Mouse (Mus musculus) hindbrain, embryonic 16.5 days (tissue): ENCODE results near the gene Arhgef2. TPM values are rescaled to one million over a fixed set of nuclear protein-coding genes. Genes with fewer than 3 reads are reported as not detected.

Source experiments
- ATAC-seq: fragments of 200-750 bp; cut with Nextera tagmentation; 2 replicates; pipeline ENCODE4 v1.8.0; 2017; ENCODE audit warnings: moderate TSS enrichment, moderate library complexity
- H3K27ac ChIP-seq: fragments of 300-500 bp; sonication (generic); 2 replicates; pipeline ENCODE4 v1.5.1; 2014; ENCODE audit warnings: low read depth, mild to moderate bottlenecking, control low read depth, low read length, moderate library complexity
- H3K27me3 ChIP-seq: fragments of 300-500 bp; sonication (generic); replicated peaks from 2 replicates; pipeline ENCODE4 v1.6.1; 2014; ENCODE audit warnings: low read length; ENCODE audit not compliant: control insufficient read depth, insufficient read depth
- H3K36me3 ChIP-seq: fragments of 300-500 bp; sonication (generic); 2 replicates; pipeline ENCODE4 v1.6.1; 2014; ENCODE audit warnings: mild to moderate bottlenecking, low read length, moderate library complexity, mixed read lengths; ENCODE audit not compliant: control insufficient read depth, insufficient read depth
- H3K4me1 ChIP-seq: fragments of 300-500 bp; sonication (generic); 2 replicates; pipeline ENCODE4 v1.6.1; 2014; ENCODE audit warnings: low read depth, low read length; ENCODE audit not compliant: control insufficient read depth, insufficient read depth
- H3K4me2 ChIP-seq: fragments of 300-500 bp; sonication (generic); 2 replicates; pipeline ENCODE4 v1.6.1; 2014; ENCODE audit warnings: mild to moderate bottlenecking, low read length, control low read depth, moderate library complexity
- H3K4me3 ChIP-seq: fragments of 300-500 bp; sonication (generic); 2 replicates; pipeline ENCODE4 v1.5.1; 2014; ENCODE audit warnings: mild to moderate bottlenecking, low read length, control low read depth, moderate library complexity
- H3K9ac ChIP-seq: fragments of 300-500 bp; sonication (generic); 2 replicates; pipeline ENCODE4 v1.6.1; 2014; ENCODE audit warnings: low read depth, mild to moderate bottlenecking, control low read depth, low read length, moderate library complexity
- H3K9me3 ChIP-seq: fragments of 300-500 bp; sonication (generic); 2 replicates; pipeline ENCODE4 v1.6.1; 2014; ENCODE audit warnings: mild to moderate bottlenecking, low read length, moderate library complexity; ENCODE audit not compliant: control insufficient read depth
- WGBS: fragments of 180-500 bp; shearing (Covaris S2); extraction: QIAGEN DNeasy Blood & Tissue Kit; methylation state at CpG from one replicate; pipeline ENCODE4 v1.1.7; 2014; 5-methylcytosine and 5-hydroxymethylcytosine counted together
- polyA plus RNA-seq: library from polyadenylated mRNA; unstranded; fragments of >200 nt; fragmentation: Nextera tagmentation; extraction: Ambion mirVana; gene quantifications from 2 replicates; pipeline ENCODE4 v1.2.1, GENCODE M21; 2015

Arhgef2 gene
- polyA plus RNA-seq, 1 experiment from 2014 or later = 79.0 TPM

DNA sequence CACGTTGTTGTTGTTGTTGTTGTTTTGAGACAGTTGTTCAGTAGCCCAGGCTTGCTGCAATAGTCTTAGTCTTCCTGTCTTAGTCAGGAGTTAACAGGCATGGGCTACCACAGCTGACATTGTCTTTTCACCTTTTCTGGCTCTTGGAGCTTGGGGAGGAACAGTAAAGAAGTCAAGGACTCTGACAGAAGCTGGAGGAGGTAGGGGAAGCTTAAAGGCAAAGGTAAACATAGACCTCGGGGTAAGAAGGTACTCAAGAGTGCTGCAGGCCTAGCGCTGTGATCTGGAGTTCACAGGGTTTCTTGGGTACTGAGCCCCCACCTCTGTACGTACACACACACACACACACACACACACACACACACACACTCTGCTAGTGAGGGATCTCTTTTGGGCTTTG lies 23.0 kb downstream of the Arhgef2 start:
- no peak overlapping the region for H3K4me3 ChIP-seq
- no peaks in the 10 kb centered on the region for H3K27me3 ChIP-seq
- H3K27ac ChIP-seq = no peak overlapping the region
- H3K9ac ChIP-seq = no peak overlapping the region
- H3K4me1 ChIP-seq = peaks cover 33% of the 10 kb centered on the region
- ATAC-seq = no peak
- no peaks in the 10 kb centered on the region for H3K9me3 ChIP-seq
- no peak overlapping the region for H3K4me2 ChIP-seq
- 77% methylated on average over 4 of the region's 4 CpGs for WGBS
- peaks cover 38% of the 10 kb centered on the region for H3K36me3 ChIP-seq

DNA sequence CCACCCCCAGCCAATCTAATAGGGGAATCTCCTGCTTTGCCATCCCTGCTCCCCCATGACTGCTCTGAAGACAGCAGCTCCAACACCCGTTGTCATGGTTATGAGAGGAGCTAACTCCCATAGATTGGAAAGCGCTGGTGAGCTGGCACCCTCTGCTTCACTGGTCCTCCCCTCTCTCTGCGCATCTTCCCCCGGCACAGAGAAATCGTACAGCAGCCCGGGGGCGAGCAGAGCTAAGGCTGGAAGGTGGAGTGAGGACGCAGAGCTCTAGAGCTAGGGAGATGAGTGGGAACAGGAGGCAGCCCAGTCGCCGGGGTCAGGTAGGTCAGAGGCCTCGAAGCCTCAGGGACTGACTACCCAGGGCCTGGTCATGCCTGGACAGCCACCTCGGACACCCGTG lies 23.5 kb downstream of the Arhgef2 start:
- H3K4me2 ChIP-seq = no peak overlapping the region
- H3K4me3 ChIP-seq = no peak overlapping the region
- no peak overlapping the region for H3K9ac ChIP-seq
- H3K9me3 ChIP-seq = no peaks in the 10 kb centered on the region
- no peak overlapping the region for H3K27ac ChIP-seq
- H3K4me1 ChIP-seq = peaks cover 28% of the 10 kb centered on the region
- 76% methylated on average over 13 of the region's 13 CpGs for WGBS
- H3K27me3 ChIP-seq = no peaks in the 10 kb centered on the region
- peaks cover 42% of the 10 kb centered on the region for H3K36me3 ChIP-seq
- ATAC-seq = no peak

DNA sequence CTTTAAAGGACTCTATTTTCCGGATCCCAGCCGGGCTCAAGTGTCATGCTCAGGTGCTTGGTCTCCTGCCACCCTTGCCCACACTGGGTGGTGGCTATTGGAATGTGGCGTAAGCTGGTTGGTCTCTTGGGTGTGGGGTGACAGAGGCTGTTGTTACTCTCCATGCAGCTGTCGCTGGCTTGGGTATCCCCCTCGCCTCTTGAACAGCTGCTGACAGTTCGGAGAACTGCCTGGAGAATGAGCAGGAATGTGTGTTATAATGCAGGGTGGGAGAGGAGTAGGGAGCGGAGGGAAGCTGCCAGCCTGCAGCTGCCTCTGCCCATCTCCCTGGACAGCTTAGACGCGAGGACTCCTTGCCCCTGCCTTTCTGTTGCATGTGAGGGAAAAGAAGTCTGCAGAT lies 24.3 kb downstream of the Arhgef2 start:
- no peak for ATAC-seq
- H3K4me3 ChIP-seq = no peak overlapping the region
- no peaks in the 10 kb centered on the region for H3K27me3 ChIP-seq
- 62% methylated on average over 9 of the region's 9 CpGs for WGBS
- no peak overlapping the region for H3K9ac ChIP-seq
- H3K27ac ChIP-seq = no peak overlapping the region
- H3K4me2 ChIP-seq = no peak overlapping the region
- H3K9me3 ChIP-seq = no peaks in the 10 kb centered on the region
- peaks cover 49% of the 10 kb centered on the region for H3K36me3 ChIP-seq
- peaks cover 20% of the 10 kb centered on the region for H3K4me1 ChIP-seq

DNA sequence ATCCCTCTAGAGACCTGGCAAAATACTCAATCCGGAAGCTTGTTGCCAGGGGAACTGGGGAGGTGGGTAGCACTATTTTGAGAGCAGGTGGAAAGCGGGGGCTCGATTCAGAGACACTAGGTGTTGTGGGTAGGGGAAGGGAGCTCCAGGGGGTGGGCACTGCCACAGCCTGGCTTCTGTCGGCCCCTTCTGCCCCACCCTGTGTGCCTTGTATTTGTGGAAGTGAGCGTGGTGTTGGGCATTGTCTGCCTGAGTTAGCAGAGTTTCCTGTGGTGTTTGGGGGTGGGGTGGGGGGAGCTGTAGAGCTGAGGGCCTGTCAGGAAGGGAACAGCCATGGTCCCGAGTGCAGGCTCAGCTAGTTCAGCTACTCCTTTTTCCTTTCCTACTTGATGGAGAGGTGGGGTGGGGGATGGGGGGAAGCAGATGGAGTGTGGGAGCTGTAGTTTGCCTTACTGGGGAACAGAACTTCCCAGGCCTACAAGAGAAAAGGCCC lies 25.1 kb downstream of the Arhgef2 start:
- no peak; the same call in 1 of the 2 replicates for ATAC-seq
- peaks cover 57% of the 10 kb centered on the region for H3K36me3 ChIP-seq
- no peaks in the 10 kb centered on the region for H3K9me3 ChIP-seq
- WGBS = 52% methylated on average over 6 of the region's 6 CpGs
- no peaks in the 10 kb centered on the region for H3K27me3 ChIP-seq
- H3K4me2 ChIP-seq = no peak overlapping the region
- H3K27ac ChIP-seq = peak overlapping the region; percentile 45
- H3K4me1 ChIP-seq = peaks cover 14% of the 10 kb centered on the region
- H3K9ac ChIP-seq = no peak overlapping the region
- no peak overlapping the region for H3K4me3 ChIP-seq

DNA sequence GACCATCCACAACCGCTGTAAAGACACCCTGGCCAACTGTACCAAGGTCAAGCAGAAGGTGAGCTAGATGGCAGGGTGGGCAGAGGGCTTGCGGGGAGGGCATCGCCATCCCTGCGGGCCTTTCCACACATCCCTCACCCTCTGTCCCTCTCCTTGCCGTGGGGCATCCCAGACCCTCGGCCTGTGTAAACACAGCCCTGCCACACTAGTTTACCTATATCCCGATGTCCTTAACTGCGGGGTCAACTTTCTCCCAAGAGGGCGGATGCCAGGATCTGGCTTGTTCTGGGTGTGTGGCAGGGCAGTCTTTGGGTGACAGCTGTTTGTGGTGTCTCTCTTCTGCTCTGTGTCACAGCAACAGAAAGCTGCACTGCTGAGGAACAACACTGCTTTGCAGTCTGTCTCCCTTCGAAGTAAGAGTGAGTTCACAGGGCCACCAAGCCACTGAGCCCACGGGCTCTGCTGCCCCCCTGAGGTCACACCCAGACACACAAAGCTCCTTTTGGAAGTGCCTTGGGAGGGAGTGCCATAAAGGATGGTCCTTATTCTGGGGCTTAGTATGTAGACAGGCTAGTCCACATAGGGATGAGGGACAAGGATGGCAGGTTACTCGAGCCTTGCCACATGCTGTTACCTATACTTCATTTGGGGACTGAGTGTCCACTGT lies 26.3 kb downstream of the Arhgef2 start:
- Histone ChIP-seq H3K9me3 (no peaks in the 10 kb centered on the region), H3K4me2 (no peak overlapping the region), H3K27me3 (no peaks in the 10 kb centered on the region), H3K9ac (no peak overlapping the region), H3K27ac (no peak overlapping the region), H3K4me1 (peaks cover 5% of the 10 kb centered on the region), H3K4me3 (no peak overlapping the region), H3K36me3 (peaks cover 69% of the 10 kb centered on the region)
- WGBS = 77% methylated on average over 12 of the region's 12 CpGs
- no peak; the same call in 1 of the 2 replicates for ATAC-seq

DNA sequence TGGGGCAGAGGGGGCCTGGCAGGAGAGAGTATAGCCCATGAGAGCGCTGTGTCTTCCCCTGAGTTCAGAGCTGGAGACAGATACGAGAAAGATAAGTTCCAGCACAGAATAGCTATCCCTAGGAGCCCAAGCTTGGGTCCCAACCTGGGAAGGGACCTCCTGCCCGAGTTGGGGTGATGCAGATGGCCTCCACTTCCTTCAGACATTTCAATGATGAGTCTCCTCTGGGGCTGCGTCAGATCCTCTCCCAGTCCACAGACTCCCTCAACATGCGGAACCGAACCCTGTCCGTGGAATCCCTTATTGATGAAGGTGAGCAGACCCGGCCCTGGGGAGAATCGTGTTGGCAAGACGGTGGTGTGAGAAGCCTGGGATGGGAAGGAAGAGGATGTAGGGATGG lies 27.3 kb downstream of the Arhgef2 start:
- no peak for ATAC-seq
- Histone ChIP-seq H3K27me3 (no peaks in the 10 kb centered on the region), H3K4me2 (no peak overlapping the region), H3K36me3 (peaks cover 71% of the 10 kb centered on the region), H3K4me1 (peaks cover 3% of the 10 kb centered on the region; the same call in 1 of the 2 replicates), H3K9me3 (no peaks in the 10 kb centered on the region), H3K9ac (no peak overlapping the region), H3K27ac (no peak overlapping the region), H3K4me3 (no peak overlapping the region)
- 97% methylated on average over 10 of the region's 10 CpGs for WGBS

DNA sequence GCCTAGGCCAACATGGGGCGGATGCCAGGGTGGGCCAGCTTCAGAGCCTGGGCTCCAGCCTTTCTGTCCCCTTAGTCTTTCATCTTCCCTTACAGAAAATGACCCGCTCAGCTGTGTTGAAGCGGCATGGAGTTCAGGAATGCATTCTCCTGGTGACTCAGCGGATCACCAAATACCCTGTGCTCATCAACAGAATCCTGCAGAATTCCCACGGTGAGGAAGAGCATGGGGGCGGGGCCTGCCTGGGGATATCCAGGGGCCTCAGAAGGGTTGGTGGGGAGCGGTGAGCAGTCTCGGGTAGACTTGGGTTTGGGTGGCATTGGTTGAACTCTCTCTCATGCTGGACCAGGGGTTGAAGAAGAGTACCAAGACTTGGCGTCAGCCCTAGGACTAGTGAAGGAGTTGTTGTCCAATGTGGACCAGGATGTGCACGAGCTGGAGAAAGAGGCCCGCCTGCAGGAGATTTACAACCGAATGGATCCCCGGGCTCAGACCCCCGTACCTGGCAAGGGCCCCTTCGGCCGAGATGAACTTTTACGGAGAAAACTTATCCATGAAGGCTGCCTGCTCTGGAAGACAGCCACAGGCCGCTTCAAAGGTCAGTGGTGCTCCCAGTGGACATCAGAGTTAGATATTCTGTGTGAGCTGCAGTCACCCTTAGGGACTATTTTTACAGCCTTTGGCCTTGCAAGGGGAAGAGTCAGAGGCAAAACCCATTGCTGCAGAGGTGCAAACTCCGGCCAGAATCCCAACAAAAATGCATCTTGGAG lies 29.9 kb downstream of the Arhgef2 start:
- Histone ChIP-seq H3K9ac (no peak overlapping the region), H3K36me3 (peaks cover 79% of the 10 kb centered on the region), H3K4me3 (no peak overlapping the region), H3K27me3 (no peaks in the 10 kb centered on the region), H3K4me2 (no peak overlapping the region), H3K9me3 (no peaks in the 10 kb centered on the region), H3K27ac (no peak overlapping the region), H3K4me1 (0 out of 2 replicates have a peak, but pooled peaks cover 2% of the 10 kb centered on the region)
- WGBS = 91% methylated on average over 19 of the region's 19 CpGs
- no peak for ATAC-seq

DNA sequence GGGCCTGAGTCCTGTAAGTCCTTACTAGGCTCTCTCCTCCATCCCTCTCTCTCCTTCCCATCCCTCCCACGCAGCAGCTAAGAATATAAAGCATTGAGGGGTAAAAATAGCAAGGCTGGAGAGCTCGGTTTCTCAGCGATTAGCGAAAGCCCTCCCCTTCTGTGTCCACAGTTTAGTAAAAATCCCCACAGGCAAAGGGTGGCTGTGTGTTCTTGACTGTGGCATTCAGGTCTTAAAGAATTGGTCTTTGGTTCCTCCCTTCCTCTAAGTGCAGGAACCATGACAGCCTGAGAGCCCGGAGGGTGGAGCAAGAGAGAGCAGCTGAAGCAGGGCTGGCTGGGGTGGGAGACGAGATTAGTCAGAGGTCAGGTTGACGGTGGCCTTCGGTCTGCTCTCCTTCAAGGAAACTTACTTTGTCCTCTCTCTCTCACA lies 30.8 kb downstream of the Arhgef2 start:
- no peaks in the 10 kb centered on the region for H3K27me3 ChIP-seq
- no peaks in the 10 kb centered on the region for H3K9me3 ChIP-seq
- H3K4me1 ChIP-seq = no peaks in the 10 kb centered on the region
- WGBS = 93% methylated on average over 8 of the region's 8 CpGs
- H3K36me3 ChIP-seq = peaks cover 71% of the 10 kb centered on the region
- H3K4me2 ChIP-seq = no peak overlapping the region
- ATAC-seq = no peak
- no peak overlapping the region for H3K4me3 ChIP-seq
- no peak overlapping the region for H3K9ac ChIP-seq
- H3K27ac ChIP-seq = no peak overlapping the region

DNA sequence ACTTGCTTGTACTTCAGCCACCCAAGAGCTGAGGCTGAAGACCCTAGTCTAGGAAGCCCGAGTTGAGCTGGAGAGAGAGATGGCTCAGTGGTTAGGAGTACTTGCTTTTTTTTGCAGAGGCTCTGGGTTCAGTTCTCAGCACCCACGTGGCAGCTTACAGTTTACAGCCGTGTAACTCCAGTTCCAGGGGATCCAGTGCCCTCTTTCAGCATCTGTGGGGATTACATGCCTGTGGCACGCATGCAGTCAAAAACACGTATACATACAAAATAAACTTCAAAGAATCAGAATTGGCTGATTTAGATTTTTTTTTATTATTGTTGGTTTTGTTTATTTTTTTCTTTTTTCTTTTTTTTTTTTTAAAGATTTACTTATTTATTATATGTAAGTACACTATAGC lies 31.4 kb downstream of the Arhgef2 start:
- H3K4me2 ChIP-seq = no peak overlapping the region
- no peak overlapping the region for H3K4me3 ChIP-seq
- ATAC-seq = no peak
- 97% methylated on average over 5 of the region's 5 CpGs for WGBS
- H3K27ac ChIP-seq = no peak overlapping the region
- H3K27me3 ChIP-seq = no peaks in the 10 kb centered on the region
- no peak overlapping the region for H3K9ac ChIP-seq
- H3K9me3 ChIP-seq = no peaks in the 10 kb centered on the region
- H3K4me1 ChIP-seq = no peaks in the 10 kb centered on the region
- H3K36me3 ChIP-seq = peaks cover 69% of the 10 kb centered on the region
